Mouse (Mus musculus): ENCODE data around the gene Pink1.
A peak's percentile ranks its signal among the peaks of the same experiment; 100 is the strongest.

- TF ChIP-seq POLR2A (IDR thresholded peaks at IDR 0.05; ENCODE audit: borderline replicate concordance, extremely low read depth, insufficient read depth, insufficient read length, poor library complexity, severe bottlenecking) (no peak), CTCF (IDR thresholded peaks at IDR 0.05; ENCODE audit: borderline replicate concordance, extremely low read depth, insufficient read depth, insufficient read length) (peak; percentile 51; the same call in 1 of the 2 replicates)
Observed at GRCm38 (mm10) chr4:138339963-138340362, 13.9 kb upstream of the Pink1 start.

All from brain, embryonic 14.5 days (tissue).